Mouse (Mus musculus): ENCODE results near the gene Rfc4.
"Not testable (repeated sequence)": the region's sequence is repeated elsewhere in the genome, so short reads cannot be mapped to it uniquely, and the experiment has no call there.

The Rfc4 gene

DNA sequence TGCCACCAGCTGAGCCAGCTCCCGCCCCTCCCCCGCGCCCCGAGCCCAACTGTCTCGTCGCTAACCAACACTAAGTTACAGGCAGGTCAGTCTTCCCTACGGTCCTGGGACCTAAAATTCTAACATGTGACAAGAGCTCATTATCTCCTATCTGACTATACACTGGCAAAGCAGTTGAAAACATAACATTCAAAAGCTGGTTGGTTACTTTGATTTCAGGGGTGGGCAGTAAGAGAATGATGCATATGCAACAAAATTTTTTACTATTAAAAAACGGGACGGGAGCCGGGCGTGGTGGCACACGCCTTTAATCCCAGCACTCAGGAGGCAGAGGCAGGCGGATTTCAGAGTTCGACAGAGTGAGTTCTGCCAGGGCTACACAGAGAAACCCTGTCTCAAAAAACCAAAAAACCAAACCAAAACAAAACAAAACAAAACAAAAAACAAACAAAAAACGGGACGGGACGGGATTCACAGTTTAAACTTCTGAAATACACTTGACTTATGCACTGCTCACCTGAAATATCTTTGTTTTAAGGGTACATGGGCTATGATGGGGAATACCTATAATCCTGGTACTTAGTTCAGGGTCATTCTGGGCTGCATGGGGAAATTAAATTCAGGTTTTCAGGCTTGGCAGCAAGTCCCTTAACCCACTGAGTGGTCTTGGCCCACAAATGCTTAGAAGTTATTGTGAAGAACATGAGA is 24.3 kb downstream of the Rfc4 start:
- DNase-seq (ENCODE audit: extremely low read depth, low read depth, low spot score): no peak

DNA sequence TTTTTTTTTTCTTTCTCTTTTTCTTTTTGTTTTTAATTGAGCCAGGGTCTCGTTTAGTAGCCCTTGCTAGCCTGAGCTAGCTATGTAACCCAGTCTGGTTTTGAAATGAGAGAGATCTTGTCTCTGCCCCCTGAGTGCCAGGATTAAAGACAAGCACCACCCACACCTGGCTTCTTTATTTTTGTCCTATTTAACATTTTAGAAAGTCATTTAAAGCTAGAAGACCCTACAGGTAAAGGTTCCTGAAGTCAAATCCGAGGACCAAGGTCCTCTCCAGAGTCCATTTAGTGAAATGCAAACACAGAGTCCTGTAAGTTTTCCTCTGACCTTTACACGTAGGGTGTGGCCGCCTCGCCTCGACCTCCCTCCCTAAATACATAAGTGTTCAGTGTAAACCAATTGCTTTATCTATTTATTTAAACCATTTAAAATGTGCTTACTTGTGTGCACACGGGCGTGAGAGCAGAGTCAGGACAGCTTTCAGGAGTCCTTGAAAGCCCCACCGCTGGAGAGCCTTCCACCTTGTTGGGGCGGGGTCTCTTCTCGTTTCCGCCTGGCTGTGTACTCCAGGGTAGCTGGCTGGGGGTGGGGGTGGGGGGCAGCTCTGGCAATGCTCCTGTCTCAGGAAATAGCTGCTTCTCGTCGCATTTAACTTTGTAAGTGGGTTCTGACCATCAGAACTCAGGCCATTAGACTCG is 25.0 kb downstream of the Rfc4 start:
- DNase-seq (ENCODE audit: extremely low read depth, low read depth, low spot score): no peak

DNA sequence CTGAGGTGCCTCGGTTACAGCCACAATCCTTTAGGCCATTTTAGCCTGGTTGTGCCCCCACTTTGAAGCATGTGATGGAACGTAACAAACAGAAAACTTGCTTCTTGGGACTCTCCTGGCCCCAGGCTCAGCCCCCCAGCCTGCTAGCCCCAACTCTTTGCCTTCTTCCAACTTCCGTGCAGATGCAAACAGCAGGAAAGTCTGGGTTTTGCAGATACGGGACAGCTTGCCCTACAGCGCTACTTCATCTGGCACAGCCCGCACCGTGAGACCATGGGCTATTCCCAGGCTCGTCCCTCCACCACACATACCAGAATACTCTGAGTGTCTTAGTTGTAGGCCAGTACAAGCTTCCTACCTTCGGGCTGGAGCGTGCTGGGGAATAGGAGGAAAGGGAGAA is 26.9 kb downstream of the Rfc4 start:
- no peak for DNase-seq (ENCODE audit: extremely low read depth, low read depth, low spot score)

DNA sequence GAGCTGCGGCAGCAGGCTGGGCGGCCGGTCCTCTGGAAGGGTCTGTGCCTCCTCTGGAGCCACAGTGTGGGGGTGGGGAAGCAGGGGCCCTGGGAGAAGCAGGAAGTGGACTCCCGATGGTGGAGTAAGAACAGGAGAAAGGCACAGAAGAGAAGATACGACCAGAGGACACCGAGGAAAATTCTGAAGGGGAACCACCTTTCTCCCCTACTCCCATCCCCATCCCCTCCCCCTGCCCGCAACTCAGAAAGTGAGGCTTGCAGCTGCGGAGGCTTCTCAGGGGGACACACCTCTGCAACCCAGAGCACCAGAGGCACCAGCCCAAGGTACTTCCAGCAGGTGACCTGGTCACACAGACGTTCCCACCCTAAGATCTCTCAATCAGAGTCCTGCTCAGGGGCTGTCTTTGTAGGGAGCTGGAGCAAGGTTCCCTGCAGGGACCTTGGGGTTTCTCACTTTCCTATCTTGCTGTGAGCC is 27.4 kb downstream of the Rfc4 start:
- no peak for DNase-seq (ENCODE audit: extremely low read depth, low read depth, low spot score)

DNA sequence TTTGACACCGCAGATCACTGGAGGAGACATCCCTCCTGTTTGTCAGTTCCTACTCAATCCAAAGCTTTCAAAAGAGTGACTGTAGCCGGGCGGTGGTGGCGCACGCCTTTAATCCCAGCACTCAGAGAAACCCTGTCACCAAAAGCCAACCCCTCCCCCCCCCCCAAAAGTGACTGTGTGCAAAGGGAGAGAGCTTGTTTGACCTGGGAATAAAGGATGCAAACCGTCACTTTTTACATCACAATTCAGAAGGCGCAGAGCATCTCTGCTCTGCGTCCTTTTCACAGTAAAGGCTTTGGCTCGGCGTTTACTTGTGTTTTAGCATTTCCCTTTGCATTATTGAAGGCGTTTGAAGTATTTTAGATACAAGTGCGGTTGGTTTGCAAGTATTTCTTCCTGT is 27.9 kb downstream of the Rfc4 start:
- DNase-seq (ENCODE audit: extremely low read depth, low read depth, low spot score): no peak

DNA sequence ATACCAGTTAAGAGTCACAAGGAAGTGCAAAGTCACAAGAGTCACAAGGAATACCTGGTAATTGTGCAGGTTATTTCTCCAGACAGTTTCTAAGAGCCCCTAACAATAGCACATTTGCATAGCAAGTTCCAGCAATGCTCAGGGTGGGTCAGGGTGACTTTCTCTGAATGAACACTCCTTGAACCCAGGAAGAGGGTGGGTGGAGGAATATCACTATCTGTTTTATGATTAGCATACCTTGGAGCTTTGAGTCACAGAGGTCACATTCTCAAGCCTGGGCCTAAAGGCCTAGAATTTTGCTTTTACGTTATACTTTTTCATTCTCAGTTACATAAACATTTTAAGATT is 29.5 kb downstream of the Rfc4 start:
- not testable (repeated sequence) for DNase-seq (ENCODE audit: extremely low read depth, low read depth, low spot score)

DNA sequence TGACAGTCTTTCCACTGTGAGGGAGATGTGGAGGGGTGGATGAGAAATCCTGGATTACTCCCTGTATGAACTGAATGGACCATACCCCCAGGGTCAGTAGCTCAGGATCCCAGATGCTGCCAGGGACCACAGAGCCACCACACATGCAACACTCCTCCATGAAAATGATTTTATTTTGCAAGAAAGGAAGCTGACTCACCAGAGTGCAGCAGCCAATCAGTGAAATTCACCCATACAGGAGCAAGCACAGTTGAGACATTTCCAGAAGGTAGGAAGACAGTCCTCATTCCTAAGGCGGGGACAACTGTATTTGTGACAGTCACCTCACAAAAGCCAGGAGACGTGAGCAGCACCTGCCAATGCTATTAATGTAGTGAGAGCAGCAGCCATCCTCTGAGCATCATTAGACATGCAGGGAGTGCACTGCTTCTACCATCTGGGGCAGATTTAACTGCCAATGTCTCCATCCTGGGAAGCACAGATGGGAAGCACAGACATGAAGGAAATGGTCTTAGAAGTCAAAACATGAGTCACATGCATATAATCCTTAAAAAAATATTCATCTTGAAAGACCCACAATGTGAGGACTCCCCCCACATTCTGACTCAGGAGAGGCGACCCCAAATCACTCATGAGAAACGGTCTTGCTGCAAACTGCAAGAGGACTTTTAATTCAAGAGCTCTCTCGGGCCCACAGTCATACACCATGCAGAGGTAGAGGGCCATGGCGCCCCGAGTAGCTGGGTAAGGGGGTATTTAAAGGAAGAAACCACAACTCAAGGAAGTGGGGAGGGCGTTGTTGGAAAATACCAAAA is 30.0 kb downstream of the Rfc4 start:
- not testable (repeated sequence) for DNase-seq (ENCODE audit: extremely low read depth, low read depth, low spot score)

DNA sequence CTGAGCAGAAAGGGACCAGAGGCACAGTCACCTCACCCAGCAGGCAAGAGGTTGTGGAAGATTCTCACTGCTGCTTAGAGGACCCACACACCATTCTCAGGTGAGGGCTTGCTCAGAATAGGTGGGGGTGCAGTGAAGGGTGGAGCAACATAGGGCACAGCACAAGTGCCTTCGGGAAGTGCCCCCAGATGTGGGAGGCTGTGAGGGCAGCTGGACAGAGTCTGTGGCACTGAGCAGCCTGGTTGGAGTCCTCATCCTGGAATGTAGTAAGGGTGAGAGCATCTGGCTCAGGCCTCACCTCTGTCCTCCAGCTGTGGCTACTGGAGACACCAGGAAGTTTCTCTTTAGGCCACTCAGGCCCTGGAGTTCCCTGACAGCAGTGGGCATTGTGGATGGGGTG is 30.7 kb downstream of the Rfc4 start:
- not testable (repeated sequence) for DNase-seq (ENCODE audit: extremely low read depth, low read depth, low spot score)

DNA sequence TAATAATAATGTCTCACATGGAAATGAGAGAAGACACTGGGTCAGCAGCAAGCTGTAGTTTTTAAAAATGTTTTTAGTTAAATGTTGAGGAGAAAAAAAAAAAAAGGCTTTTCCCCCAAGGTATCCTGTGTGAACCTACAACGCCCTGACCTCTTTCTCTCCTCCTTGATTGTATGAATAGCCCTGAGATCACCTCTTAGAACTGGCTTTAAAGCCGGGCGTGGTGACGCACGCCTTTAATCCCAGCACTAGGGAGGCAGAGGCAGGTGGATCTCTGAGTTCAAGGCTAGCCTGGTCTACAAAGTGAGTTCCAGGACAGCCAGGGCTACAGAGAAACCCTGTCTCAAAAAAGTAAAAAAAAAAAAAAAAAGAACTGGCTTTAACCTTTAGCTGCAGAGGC is 32.0 kb downstream of the Rfc4 start:
- DNase-seq (ENCODE audit: extremely low read depth, low read depth, low spot score): not testable (repeated sequence)

DNA sequence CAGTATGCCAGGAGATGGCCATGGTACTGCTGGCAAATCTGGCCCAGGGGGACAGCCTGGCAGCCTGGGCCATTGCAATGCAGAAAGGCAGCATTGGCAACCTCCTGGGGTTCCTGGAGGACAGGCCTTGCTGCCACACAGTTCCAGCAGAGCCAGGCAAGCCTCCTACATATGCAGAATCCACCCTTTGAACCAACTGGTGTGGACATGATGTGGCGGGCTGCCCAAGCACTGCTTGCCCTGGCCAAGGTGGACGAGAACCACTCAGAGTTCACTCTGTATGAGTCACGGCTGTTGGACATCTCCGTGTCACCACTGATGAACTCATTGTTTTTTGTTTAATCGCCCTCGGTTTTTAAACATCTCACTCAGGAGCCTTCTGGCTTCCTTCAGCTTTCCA is 33.4 kb downstream of the Rfc4 start:
- no peak for DNase-seq (ENCODE audit: extremely low read depth, low read depth, low spot score)

DNA sequence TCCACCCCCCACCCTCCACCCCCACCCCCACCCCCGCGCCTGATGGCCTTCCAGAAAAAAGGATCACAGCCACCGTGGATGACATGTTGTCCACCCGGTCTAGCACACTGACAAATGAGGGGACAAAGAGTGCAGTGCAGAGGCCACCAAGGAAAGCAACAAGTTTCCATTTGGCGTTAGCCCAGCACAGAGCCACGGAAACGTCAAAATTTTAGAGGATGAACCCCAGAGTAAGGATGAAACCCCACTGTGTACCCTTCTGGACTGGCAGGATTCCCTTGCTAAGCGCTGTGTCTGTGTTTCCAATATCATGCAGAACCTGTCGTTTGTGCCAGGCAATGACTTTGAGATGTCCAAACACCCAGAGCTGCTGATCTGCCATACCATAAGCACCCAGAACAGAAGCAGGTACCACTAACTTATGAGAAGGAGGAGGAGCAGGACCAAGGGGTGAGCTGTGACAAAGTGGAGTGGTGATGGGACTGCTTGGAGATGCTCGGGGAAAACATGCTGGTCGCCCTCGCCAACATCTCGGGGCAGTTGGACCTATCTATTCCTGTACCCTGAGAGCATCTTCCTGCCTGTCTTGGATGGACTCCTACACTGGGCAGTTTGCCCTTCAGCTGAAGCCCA is 34.1 kb downstream of the Rfc4 start:
- no peak for DNase-seq (ENCODE audit: extremely low read depth, low read depth, low spot score)

DNA sequence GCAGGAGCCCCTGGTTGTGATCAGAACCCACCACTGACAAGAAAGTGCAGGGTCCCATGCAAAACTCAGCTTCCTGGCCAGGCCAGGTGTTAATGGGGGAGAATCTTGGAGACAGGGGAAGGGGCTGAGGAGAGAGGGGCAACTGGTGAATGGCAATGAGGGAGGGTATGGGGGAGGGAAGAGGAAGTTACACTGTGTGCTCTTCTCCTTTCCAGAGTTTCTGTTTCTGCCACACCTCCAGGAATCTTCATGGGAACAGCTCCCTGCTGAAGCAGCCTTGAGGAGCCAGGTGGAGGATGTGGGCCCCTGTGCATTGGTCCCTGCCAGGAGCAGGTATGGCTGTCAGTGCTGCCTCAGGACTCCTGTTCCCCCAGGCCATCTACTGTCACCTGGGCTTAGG is 36.2 kb downstream of the Rfc4 start:
- DNase-seq (ENCODE audit: extremely low read depth, low read depth, low spot score): not testable (repeated sequence)

DNA sequence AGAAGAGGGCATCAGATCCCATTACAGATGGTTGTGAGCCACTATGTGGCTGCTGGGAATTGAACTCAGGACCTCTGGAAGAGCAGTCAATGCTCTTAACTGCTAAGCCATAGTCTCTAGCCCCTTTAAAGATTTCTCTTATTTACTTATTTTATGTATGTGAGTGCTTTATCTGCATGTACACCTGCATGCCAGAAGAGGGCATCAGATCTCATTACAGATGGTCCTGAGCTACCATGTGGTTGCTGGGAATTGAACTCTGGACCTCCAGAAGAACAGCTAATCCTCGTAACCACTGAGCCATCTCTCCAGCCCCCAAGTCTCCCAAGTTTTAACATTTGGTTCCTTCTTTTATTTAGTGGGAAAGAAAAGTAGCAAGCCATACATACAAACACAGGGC is 39.0 kb downstream of the Rfc4 start:
- DNase-seq (ENCODE audit: extremely low read depth, low read depth, low spot score): not testable (repeated sequence)

DNA sequence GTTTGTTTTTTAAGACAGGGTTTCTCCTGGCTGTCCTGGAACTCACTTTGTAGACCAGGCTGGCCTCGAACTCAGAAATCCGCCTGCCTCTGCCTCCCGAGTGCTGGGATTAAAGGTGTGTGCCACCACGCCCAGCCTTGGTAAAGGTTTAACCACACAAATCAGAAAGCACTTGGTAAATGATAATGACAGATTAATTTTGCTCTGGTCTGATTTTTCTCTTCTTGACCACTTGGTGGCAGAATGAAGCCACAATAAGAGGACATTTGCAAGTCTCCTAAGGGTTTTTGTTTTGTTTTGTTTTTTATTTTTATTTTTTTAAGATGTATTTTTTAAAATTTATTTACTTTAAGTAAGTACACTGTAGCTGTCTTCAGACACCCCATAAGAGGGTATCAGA is 39.8 kb downstream of the Rfc4 start:
- not testable (repeated sequence) for DNase-seq (ENCODE audit: extremely low read depth, low read depth, low spot score)

DNA sequence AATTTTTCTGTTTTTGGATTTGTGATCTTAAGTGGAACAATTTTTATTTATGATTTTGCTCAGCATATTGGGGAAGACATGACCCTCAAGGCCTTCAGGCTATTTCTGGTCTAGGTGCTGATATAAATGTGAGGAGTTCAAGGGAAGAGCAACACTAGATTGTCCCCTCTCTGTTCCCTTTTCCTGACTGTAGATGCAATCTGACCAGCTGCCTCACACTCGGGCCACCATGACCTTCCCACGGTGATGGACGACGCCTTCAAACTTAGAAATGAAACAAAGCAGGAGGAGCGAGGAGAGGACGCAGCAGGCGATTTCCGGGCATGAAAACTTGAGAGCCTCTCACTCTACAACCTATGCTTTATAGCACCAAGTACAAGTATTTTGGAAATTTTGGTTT is 40.4 kb downstream of the Rfc4 start:
- not testable (repeated sequence) for DNase-seq (ENCODE audit: extremely low read depth, low read depth, low spot score)

DNA sequence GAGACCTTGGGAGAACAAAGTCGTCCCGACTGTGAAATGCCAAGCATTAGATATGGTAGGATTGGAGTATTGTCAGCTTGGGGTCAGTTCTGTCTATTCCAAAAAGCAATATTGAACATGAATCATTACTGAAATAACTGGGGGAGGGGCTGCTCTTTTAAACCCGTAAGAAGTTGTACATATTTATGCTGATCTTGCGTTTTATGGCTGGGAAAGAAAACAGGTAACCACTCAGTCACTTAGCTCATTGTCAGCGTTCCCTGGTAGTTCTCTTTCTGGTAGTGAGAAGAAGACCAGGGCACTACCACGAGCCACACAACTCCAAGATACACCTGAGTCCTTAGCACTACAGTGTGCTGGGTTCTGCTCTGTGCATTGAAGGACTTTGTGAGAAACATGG is 50.0 kb downstream of the Rfc4 start:
- DNase-seq (ENCODE audit: extremely low read depth, low read depth, low spot score): not testable (repeated sequence)
